Mouse (Mus musculus): ENCODE results near the gene Fgf3. TPM values are rescaled to one million over a fixed set of nuclear protein-coding genes. Genes with fewer than 3 reads are reported as not detected.

The Fgf3 gene
- total RNA-seq, 4 experiments from 2014 or later: 0.43 TPM; not detected in 3

Other genes with a start within 250 kb of the Fgf3 start
- gene Ano1, start 86.1 kb upstream of the Fgf3 start, total RNA-seq (2022): 1 to 10 TPM; 2.8 to 7.6 (median 3.9) TPM
- gene Fgf4, start 9.3 kb downstream of the Fgf3 start, total RNA-seq (2022): not detected
- not detected for gene Fgf15, start 58.4 kb downstream of the Fgf3 start, total RNA-seq (2022)
- gene LTO1, start 77.0 kb downstream of the Fgf3 start, total RNA-seq (2022): 10 to 100 TPM; 25.4 to 28.8 (median 26.5) TPM
- gene Ccnd1, start 101.8 kb downstream of the Fgf3 start, total RNA-seq (2022): 10 to 100 TPM; 41.8 to 55.1 (median 48.8) TPM

Measured in layer of hippocampus, adult 8-10 months (tissue).